Mouse (Mus musculus) heart, adult 2 months (tissue): Measurements from ENCODE around the gene Mrpl11. TPM values are rescaled to one million over a fixed set of nuclear protein-coding genes. Genes with fewer than 3 reads are reported as not detected.
"Not testable (repeated sequence)": the region's sequence is repeated elsewhere in the genome, so short reads cannot be mapped to it uniquely, and the experiment has no call there.

Source experiments
- DNase-seq, 2 experiments: peaks; one replicate each; pipeline ENCODE4 v3.0.0; 2021
- H3K27ac ChIP-seq: fragments of 200-600 bp; 2 replicates; pipeline ENCODE4 v1.8.1; 2022
- H3K27me3 ChIP-seq: fragments of 200-500 bp; 2 replicates; pipeline ENCODE4 v1.6.1; 2012; ENCODE audit warnings: mild to moderate bottlenecking, low read length, inconsistent platforms, mixed read lengths; ENCODE audit not compliant: control insufficient read depth, insufficient read depth
- H3K36me3 ChIP-seq: fragments of 200-500 bp; 2 replicates; pipeline ENCODE4 v1.6.1; 2012; ENCODE audit warnings: low read length, inconsistent platforms; ENCODE audit not compliant: control insufficient read depth, insufficient read depth
- H3K4me1 ChIP-seq: fragments of 200-500 bp; 2 replicates; pipeline ENCODE4 v1.6.1; 2011; ENCODE audit warnings: low read length; ENCODE audit not compliant: control insufficient read depth, insufficient read depth
- H3K4me3 ChIP-seq: fragments of 200-600 bp; 2 replicates; pipeline ENCODE4 v1.8.1; 2022
- H3K79me2 ChIP-seq: fragments of 200-500 bp; replicated peaks from 2 replicates; pipeline ENCODE4 v1.6.1; 2012; ENCODE audit warnings: mild to moderate bottlenecking, inconsistent platforms, low read length, moderate library complexity, mixed read lengths; ENCODE audit not compliant: control insufficient read depth, insufficient read depth
- H3K9ac ChIP-seq: fragments of 200-500 bp; 2 replicates; pipeline ENCODE4 v1.6.1; 2012; ENCODE audit warnings: low read depth, mild to moderate bottlenecking, control low read depth, inconsistent platforms, low read length, mixed read lengths
- CTCF ChIP-seq: fragments of 200-600 bp; IDR thresholded peaks from 2 replicates; pipeline ENCODE4 v1.8.1; 2022; ENCODE audit warnings: antibody characterized with exemption, mild to moderate bottlenecking, moderate library complexity
- EP300 ChIP-seq: fragments of 200-500 bp; IDR thresholded peaks from 2 replicates; pipeline ENCODE4 v1.6.1; 2011; ENCODE audit warnings: low read depth, low read length, control low read depth; ENCODE audit not compliant: insufficient read depth
- POLR2A ChIP-seq: fragments of 200-500 bp; IDR thresholded peaks from 2 replicates; pipeline ENCODE4 v1.6.1; 2011; ENCODE audit warnings: mild to moderate bottlenecking, low read depth, low read length, control low read depth; ENCODE audit not compliant: insufficient read depth
- WGBS: fragments of 180-500 bp; shearing (Covaris S2); methylation state at CpG from one replicate; pipeline ENCODE4 v1.1.7; 2018; 5-methylcytosine and 5-hydroxymethylcytosine counted together
- intact Hi-C: fragments of 180-260 bp; cut with DNase I; formaldehyde crosslinking; loops from one replicate; pipeline ENCODE4 v1.15.1; 2025
- polyA plus RNA-seq: library from polyadenylated mRNA; depleted of rRNA; stranded (reverse); fragments of >200 nt; gene quantifications from 2 replicates; pipeline ENCODE4 v1.2.3, GENCODE M21; 2012
- total RNA-seq, 2 experiments: library from RNA; stranded (reverse); gene quantifications; 2 replicates each; pipeline ENCODE4 v1.2.3; 2021

Gene Mrpl11
- total and polyA plus RNA-seq, 3 experiments = 45.2 to 67.4 (median 61.0) TPM

DNA sequence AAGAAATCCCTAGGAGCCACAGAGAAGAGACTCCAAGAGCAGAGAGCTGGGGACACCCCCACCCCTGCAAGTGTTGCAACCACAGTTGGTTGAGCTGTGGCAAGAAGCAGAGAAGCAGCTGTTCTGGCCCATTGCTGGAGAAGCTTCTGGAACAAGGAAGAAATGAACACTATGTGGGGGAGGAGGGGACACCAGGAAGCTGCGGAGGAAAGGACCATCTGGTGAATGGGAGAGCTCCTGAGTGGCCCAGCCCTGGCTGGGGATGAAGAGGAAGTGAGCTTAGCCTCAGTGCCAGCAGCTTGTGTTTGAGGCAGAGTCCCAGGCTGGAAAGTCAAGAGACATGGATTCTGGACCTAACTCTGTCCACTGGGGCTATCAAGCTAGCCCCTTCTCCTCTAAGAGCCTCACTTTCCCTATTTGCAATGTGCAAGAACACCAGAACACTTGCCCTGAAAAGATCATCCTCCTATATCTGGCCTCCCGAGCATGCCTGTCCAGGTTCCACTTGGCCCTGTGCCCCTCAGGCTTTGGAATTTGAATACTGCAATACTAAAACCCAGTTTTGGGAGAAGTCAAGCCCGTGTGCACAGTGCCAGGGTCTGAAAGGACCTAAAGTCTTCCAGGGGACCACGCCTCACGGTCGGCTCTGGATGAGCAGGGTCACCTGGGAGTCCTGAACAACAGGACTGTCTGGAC lies 37.6 kb downstream of the Mrpl11 start:
- intact Hi-C loops = loop anchor here (10.0 kb wide), 1 partner anchor 245 kb away; the partner anchor contains the start of gene Rbm4b
- H3K4me1 ChIP-seq = no peaks in the 10 kb centered on the region
- H3K9ac ChIP-seq = no peak overlapping the region
- H3K4me3 ChIP-seq = no peak overlapping the region
- no peak for DNase-seq
- no peak for TF ChIP-seq POLR2A
- no peak for TF ChIP-seq CTCF
- no peak for TF ChIP-seq EP300
- H3K27ac ChIP-seq = no peak overlapping the region
- H3K36me3 ChIP-seq = no peaks in the 10 kb centered on the region
- no peaks in the 10 kb centered on the region for H3K27me3 ChIP-seq
- WGBS = 55% methylated on average over 6 of the region's 6 CpGs
- no peaks in the 10 kb centered on the region for H3K79me2 ChIP-seq

GRCm38 (mm10) chr19:5001666-5002406 lies 39.9 kb downstream of the Mrpl11 start:
- H3K27ac ChIP-seq = no peak overlapping the region
- H3K4me1 ChIP-seq = no peaks in the 10 kb centered on the region
- WGBS = under 1% methylated on average over 39 of the region's 39 CpGs
- intact Hi-C loops = loop anchor here (1.0 to 10.0 kb wide), 3 partner anchors 21 to 247 kb away; partner anchors contain the start of genes Mrpl11 and Rbm4b
- no peak overlapping the region for H3K9ac ChIP-seq
- H3K27me3 ChIP-seq = no peaks in the 10 kb centered on the region
- H3K4me3 ChIP-seq = 0 out of 2 replicates have a peak overlapping the region, but pooled peaks have one; percentile 3
- peak; percentile 75 to 81 for DNase-seq
- no peaks in the 10 kb centered on the region for H3K36me3 ChIP-seq
- no peak for TF ChIP-seq POLR2A
- peak; percentile 92 for TF ChIP-seq EP300
- peak; percentile 85 for TF ChIP-seq CTCF
- no peaks in the 10 kb centered on the region for H3K79me2 ChIP-seq

DNA sequence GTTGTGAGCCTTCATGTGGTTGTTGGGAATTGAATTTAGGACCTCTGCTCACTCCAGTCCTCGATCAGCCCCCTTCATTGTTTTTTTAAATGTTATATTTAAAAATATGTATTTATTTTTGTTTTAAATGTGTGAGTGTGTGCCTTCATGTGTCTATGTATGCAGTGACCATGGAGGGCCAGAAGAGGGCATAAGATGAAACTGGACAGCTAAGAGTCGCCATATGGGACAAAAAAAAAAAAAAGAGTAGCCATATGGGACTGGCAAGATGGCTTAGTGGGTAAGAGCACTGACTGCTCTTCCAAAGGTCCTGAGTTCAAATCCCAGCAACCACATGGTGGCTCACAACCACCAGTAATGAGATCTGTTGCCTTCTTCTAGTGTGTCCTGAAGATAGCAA lies 41.7 kb downstream of the Mrpl11 start:
- intact Hi-C loops = loop anchor here (10.0 kb wide), 1 partner anchor 249 kb away; the partner anchor contains the start of gene Rbm4b
- H3K27me3 ChIP-seq, H3K4me1 ChIP-seq, H3K36me3 ChIP-seq, H3K27ac ChIP-seq, H3K4me3 ChIP-seq, H3K79me2 ChIP-seq, DNase-seq, H3K9ac ChIP-seq: not testable (repeated sequence)
- WGBS = 49% methylated on average over 2 of the region's 2 CpGs
- TF ChIP-seq CTCF = peak; percentile 25

DNA sequence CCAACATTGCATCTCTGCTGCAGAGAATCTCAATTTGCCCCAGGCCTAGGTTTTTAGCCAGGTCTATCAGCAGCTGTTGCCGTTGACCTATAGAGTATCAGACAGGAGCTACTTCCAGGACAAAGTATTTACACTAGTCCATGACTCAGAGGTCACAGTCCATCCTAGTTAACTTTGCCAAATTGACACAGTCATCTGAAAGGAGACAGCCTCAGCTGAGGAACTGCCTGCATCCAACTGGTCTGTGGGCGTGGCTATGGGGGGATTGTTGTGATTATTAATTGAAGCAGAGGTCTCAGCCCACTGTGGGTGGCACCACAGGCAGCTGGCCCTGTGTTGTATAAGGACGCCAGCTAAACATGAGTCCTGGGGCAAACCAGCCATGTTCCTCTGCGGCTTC lies 43.0 kb downstream of the Mrpl11 start:
- H3K4me1 ChIP-seq = no peaks in the 10 kb centered on the region
- H3K79me2 ChIP-seq = no peaks in the 10 kb centered on the region
- H3K36me3 ChIP-seq = no peaks in the 10 kb centered on the region
- intact Hi-C loops = loop anchor here (10.0 kb wide), 1 partner anchor 250 kb away; the partner anchor contains the start of gene Rbm4b
- H3K4me3 ChIP-seq = no peak overlapping the region
- WGBS = 58% methylated on average over 4 of the region's 4 CpGs
- DNase-seq = no peak
- TF ChIP-seq CTCF (no peak), EP300 (no peak), POLR2A (no peak)
- no peak overlapping the region for H3K9ac ChIP-seq
- H3K27me3 ChIP-seq = no peaks in the 10 kb centered on the region
- no peak overlapping the region for H3K27ac ChIP-seq

GRCm38 (mm10) chr19:5013138-5013537 lies 51.2 kb downstream of the Mrpl11 start:
- Histone ChIP-seq H3K79me2 (no peaks in the 10 kb centered on the region), H3K4me1 (peaks cover 1% of the 10 kb centered on the region), H3K36me3 (no peaks in the 10 kb centered on the region), H3K27ac (no peak overlapping the region), H3K27me3 (no peaks in the 10 kb centered on the region), H3K9ac (no peak overlapping the region), H3K4me3 (no peak overlapping the region)
- intact Hi-C loops = no loop called here
- 24% methylated on average over 8 of the region's 8 CpGs for WGBS
- no peak for DNase-seq
- TF ChIP-seq CTCF = no peak
- TF ChIP-seq POLR2A = no peak
- TF ChIP-seq EP300 = no peak

- Histone ChIP-seq H3K4me1 (peaks cover 1% of the 10 kb centered on the region), H3K27ac (no peak overlapping the region), H3K36me3 (no peaks in the 10 kb centered on the region), H3K79me2 (no peaks in the 10 kb centered on the region), H3K9ac (no peak overlapping the region), H3K27me3 (no peaks in the 10 kb centered on the region), H3K4me3 (no peak overlapping the region)
- 19% methylated on average over 8 of the region's 8 CpGs for WGBS
- no peak for TF ChIP-seq EP300
- peak; percentile 78 for TF ChIP-seq CTCF
- no peak for TF ChIP-seq POLR2A
- peak in 1 of 2 experiments; percentile 38 for DNase-seq
- intact Hi-C loops = no loop called here
Measured at GRCm38 (mm10) chr19:5014961-5015398, 53.0 kb downstream of the Mrpl11 start.
